Mouse (Mus musculus): ENCODE data around the gene Pou2f3. TPM values are rescaled to one million over a fixed set of nuclear protein-coding genes. Genes with fewer than 3 reads are reported as not detected.

Gene Pou2f3
- polyA plus RNA-seq, 1 experiment from 2014 or later = 0.47 TPM

DNA sequence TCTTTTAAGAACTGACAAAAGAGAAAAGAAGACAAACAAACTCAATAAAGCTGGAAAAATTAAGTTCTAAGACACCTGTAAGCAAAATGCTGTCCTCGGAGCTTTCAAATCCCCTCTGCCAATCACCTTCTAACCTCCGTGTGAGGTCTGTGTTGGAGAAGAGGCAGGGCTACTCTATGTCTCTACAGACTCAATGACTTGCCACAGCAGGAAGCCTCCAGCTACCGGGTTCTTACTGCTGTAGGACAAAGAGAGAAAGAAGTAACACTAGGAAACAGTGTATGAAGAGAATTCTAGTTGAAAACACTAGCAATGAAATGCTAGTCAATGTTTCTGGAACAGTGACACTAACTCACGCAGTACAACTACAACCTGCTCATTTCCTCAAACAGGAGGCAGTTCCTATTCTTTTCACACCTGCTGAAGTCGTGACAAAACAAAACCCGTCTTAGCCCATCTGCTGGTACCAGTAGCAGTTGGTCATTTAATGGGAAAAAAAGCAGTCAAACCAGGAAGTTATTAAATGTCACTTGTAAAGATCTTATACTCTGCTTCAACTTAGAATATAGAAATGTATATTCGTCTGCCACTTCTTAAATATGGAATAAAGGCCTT, 126.6 kb downstream of the Pou2f3 start:
- Histone ChIP-seq H3K9ac (ENCODE audit: low read depth, low read length) (no peak overlapping the region), H3K36me3 (ENCODE audit: insufficient read depth, low read length) (no peaks in the 10 kb centered on the region), H3K27me3 (ENCODE audit: insufficient read depth, low read length) (no peaks in the 10 kb centered on the region), H3K4me3 (replicated peaks; ENCODE audit: low read depth, low read length) (no peak overlapping the region), H3K27ac (no peak overlapping the region), H3K9me3 (replicated peaks; ENCODE audit: low read length) (no peaks in the 10 kb centered on the region), H3K4me2 (ENCODE audit: low read length) (no peak overlapping the region), H3K4me1 (replicated peaks; ENCODE audit: insufficient read depth, low read length) (peaks cover 19% of the 10 kb centered on the region)
- TF ChIP-seq CTCF (IDR thresholded peaks at IDR 0.05; ENCODE audit: low read depth) = no peak
- 54% methylated on average over 7 of the region's 7 CpGs for WGBS
- DNase-seq (ENCODE audit: low spot score) (no peak), ATAC-seq (replicated peaks; ENCODE audit: low FRiP score, low read depth) (no peak)

GRCm38 (mm10) chr9:43078711-43079110, 131.5 kb downstream of the Pou2f3 start:
- no peak for TF ChIP-seq CTCF (IDR thresholded peaks at IDR 0.05; ENCODE audit: low read depth)
- no peaks in the 10 kb centered on the region for H3K9me3 ChIP-seq (replicated peaks; ENCODE audit: low read length)
- no peak overlapping the region for H3K4me2 ChIP-seq (ENCODE audit: low read length)
- ATAC-seq (replicated peaks; ENCODE audit: low FRiP score, low read depth) (no peak), DNase-seq (ENCODE audit: low spot score) (no peak)
- H3K9ac ChIP-seq (ENCODE audit: low read depth, low read length) = no peak overlapping the region
- peaks cover 9% of the 10 kb centered on the region; the same call in 1 of the 2 replicates for H3K4me1 ChIP-seq (replicated peaks; ENCODE audit: insufficient read depth, low read length)
- H3K27ac ChIP-seq = no peak overlapping the region
- no peaks in the 10 kb centered on the region for H3K27me3 ChIP-seq (ENCODE audit: insufficient read depth, low read length)
- 73% methylated on average over 3 of the region's 3 CpGs for WGBS
- no peak overlapping the region for H3K4me3 ChIP-seq (replicated peaks; ENCODE audit: low read depth, low read length)
- no peaks in the 10 kb centered on the region for H3K36me3 ChIP-seq (ENCODE audit: insufficient read depth, low read length)

DNA sequence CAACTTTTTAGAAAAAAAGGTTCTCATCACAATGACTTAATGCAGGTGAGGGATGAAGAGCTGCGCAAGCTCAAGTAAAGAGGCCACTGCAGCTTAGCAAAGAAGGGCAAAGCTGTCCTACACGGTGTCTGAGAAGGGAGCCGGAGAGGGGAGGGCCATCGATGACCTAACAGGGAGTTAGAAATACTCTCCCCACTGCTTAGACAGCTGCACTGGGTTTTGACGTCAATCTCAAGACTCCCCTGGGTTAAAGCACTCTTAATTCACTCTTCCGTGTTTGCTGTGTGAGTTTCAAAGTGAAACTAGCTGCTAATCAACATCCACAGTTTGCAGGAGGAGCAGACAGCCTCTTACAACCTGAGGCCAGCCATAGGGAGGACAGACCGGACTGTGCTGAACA, 134.0 kb downstream of the Pou2f3 start:
- 49% methylated on average over 7 of the region's 7 CpGs for WGBS
- no peak for TF ChIP-seq CTCF (IDR thresholded peaks at IDR 0.05; ENCODE audit: low read depth)
- no peaks in the 10 kb centered on the region for H3K36me3 ChIP-seq (ENCODE audit: insufficient read depth, low read length)
- DNase-seq (ENCODE audit: low spot score) (no peak), ATAC-seq (replicated peaks; ENCODE audit: low FRiP score, low read depth) (no peak)
- no peak overlapping the region for H3K4me2 ChIP-seq (ENCODE audit: low read length)
- no peaks in the 10 kb centered on the region for H3K27me3 ChIP-seq (ENCODE audit: insufficient read depth, low read length)
- no peak overlapping the region for H3K27ac ChIP-seq
- no peaks in the 10 kb centered on the region for H3K9me3 ChIP-seq (replicated peaks; ENCODE audit: low read length)
- H3K4me1 ChIP-seq (replicated peaks; ENCODE audit: insufficient read depth, low read length) = peaks cover 14% of the 10 kb centered on the region; the same call in 1 of the 2 replicates
- H3K4me3 ChIP-seq (replicated peaks; ENCODE audit: low read depth, low read length) = no peak overlapping the region
- H3K9ac ChIP-seq (ENCODE audit: low read depth, low read length) = no peak overlapping the region

DNA sequence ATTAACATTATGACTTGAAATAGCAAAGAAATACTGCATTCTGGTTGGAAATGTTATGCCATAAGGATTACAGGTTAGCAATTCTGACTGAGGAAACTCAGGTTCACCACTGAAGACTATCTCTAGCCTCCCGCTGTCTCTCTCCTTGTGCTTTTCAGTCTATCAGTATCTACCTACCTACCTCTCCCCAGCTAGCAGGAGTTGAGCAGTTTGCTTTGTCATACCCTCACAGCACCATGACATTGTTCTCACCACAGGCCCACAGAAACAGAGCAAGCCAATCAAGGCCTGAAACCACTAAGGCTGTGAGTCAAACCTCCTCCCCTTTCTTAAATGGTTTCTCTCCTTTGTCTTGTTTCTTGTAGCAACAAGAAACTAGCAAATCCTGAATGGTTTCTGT, 135.6 kb downstream of the Pou2f3 start:
- H3K27ac ChIP-seq = no peak overlapping the region
- DNase-seq (ENCODE audit: low spot score) (no peak), ATAC-seq (replicated peaks; ENCODE audit: low FRiP score, low read depth) (no peak)
- 93% methylated on average over 1 of the region's 1 CpGs for WGBS
- H3K4me2 ChIP-seq (ENCODE audit: low read length) = no peak overlapping the region
- no peak overlapping the region for H3K4me3 ChIP-seq (replicated peaks; ENCODE audit: low read depth, low read length)
- H3K27me3 ChIP-seq (ENCODE audit: insufficient read depth, low read length) = no peaks in the 10 kb centered on the region
- no peaks in the 10 kb centered on the region for H3K36me3 ChIP-seq (ENCODE audit: insufficient read depth, low read length)
- no peak overlapping the region for H3K9ac ChIP-seq (ENCODE audit: low read depth, low read length)
- H3K9me3 ChIP-seq (replicated peaks; ENCODE audit: low read length) = no peaks in the 10 kb centered on the region
- 0 out of 2 replicates have a peak, but pooled peaks cover 17% of the 10 kb centered on the region for H3K4me1 ChIP-seq (replicated peaks; ENCODE audit: insufficient read depth, low read length)
- TF ChIP-seq CTCF (IDR thresholded peaks at IDR 0.05; ENCODE audit: low read depth) = no peak

Other genes starting within 250 kb of the Pou2f3 start
- 11.2 and 11.4 TPM in 2 replicates for gene Arhgef12, start 103.1 kb downstream of the Pou2f3 start, polyA plus RNA-seq (2015; fragmentation: Nextera tagmentation; extraction: Ambion mirVana)
- gene Tmem136, start 93.8 kb downstream of the Pou2f3 start, polyA plus RNA-seq (2015; fragmentation: Nextera tagmentation; extraction: Ambion mirVana) = 9.3 and 10.6 TPM in 2 replicates
- gene Oaf, start 29.5 kb upstream of the Pou2f3 start, polyA plus RNA-seq (2015; fragmentation: Nextera tagmentation; extraction: Ambion mirVana) = 57.2 and 62.9 TPM in 2 replicates
- 2.5 and 2.6 TPM in 2 replicates for gene Trim29, start 100.5 kb upstream of the Pou2f3 start, polyA plus RNA-seq (2015; fragmentation: Nextera tagmentation; extraction: Ambion mirVana)